Mouse (Mus musculus) hindbrain, embryonic 11.5 days (tissue): ENCODE measurements at regions not wholly inside any gene's neighbourhood (a gene's known extent, or its start where the extent isn't known, plus 50 kb on each side); places are given as distances from the start of the nearest gene placed in this dataset.

Experiments used
- ATAC-seq: fragments of 200-750 bp; cut with Nextera tagmentation; 2 replicates; pipeline ENCODE4 v1.8.0; 2017; ENCODE audit warnings: mild to moderate bottlenecking, moderate TSS enrichment, moderate library complexity; ENCODE audit not compliant: low FRiP score
- DNase-seq: peaks from one replicate; pipeline ENCODE4 v3.0.0-alpha.2; 2015; ENCODE audit warnings: low spot score
- H3K27ac ChIP-seq: fragments of 300-500 bp; sonication (generic); 2 replicates; pipeline ENCODE4 v1.5.1; 2014; ENCODE audit warnings: mild to moderate bottlenecking, low read depth, low read length
- H3K27me3 ChIP-seq: fragments of 300-500 bp; sonication (generic); 2 replicates; pipeline ENCODE4 v1.6.1; 2014; ENCODE audit warnings: mild to moderate bottlenecking, low read length, moderate library complexity, mixed read lengths; ENCODE audit not compliant: control insufficient read depth, insufficient read depth
- H3K36me3 ChIP-seq: fragments of 300-500 bp; sonication (generic); 2 replicates; pipeline ENCODE4 v1.6.1; 2014; ENCODE audit warnings: mild to moderate bottlenecking, low read length, moderate library complexity, mixed read lengths; ENCODE audit not compliant: control insufficient read depth, insufficient read depth
- H3K4me1 ChIP-seq: fragments of 300-500 bp; sonication (generic); replicated peaks from 2 replicates; pipeline ENCODE4 v1.6.1; 2014; ENCODE audit warnings: low read length, mixed read lengths; ENCODE audit not compliant: control insufficient read depth, insufficient read depth
- H3K4me2 ChIP-seq: fragments of 300-500 bp; sonication (generic); replicated peaks from 2 replicates; pipeline ENCODE4 v1.6.1; 2014; ENCODE audit warnings: mild to moderate bottlenecking, low read depth, low read length
- H3K4me3 ChIP-seq: fragments of 300-500 bp; sonication (generic); 2 replicates; pipeline ENCODE4 v1.5.1; 2014; ENCODE audit warnings: low read depth, low read length
- H3K9ac ChIP-seq: fragments of 300-500 bp; sonication (generic); 2 replicates; pipeline ENCODE4 v1.6.1; 2014; ENCODE audit warnings: low read depth, low read length
- H3K9me3 ChIP-seq: fragments of 300-500 bp; sonication (generic); 2 replicates; pipeline ENCODE4 v1.6.1; 2016; ENCODE audit warnings: low read length; ENCODE audit not compliant: control insufficient read depth
- whole genome bisulfite sequencing: fragments of 180-500 bp; shearing (Covaris S2); extraction: QIAGEN DNeasy Blood & Tissue Kit; methylation state at CpG from one replicate; pipeline ENCODE4 v1.1.7; 2014; 5-methylcytosine and 5-hydroxymethylcytosine counted together

GRCm38 (mm10) chr5:67532756-67533255, 74.9 kb upstream of the Shisa3 start:
- 45% methylated on average over 15 of the region's 15 CpGs for WGBS
- Histone ChIP-seq H3K36me3 (no peaks in the 10 kb centered on the region), H3K27me3 (no peaks in the 10 kb centered on the region), H3K4me2 (peak overlapping the region; percentile 17; the same call in 1 of the 2 replicates), H3K9ac (no peak overlapping the region), H3K27ac (no peak overlapping the region), H3K4me1 (0 out of 2 replicates have a peak, but pooled peaks cover 3% of the 10 kb centered on the region), H3K9me3 (no peaks in the 10 kb centered on the region), H3K4me3 (no peak overlapping the region)
- peak; percentile 31 for DNase-seq
- peak; percentile 22; the same call in 1 of the 2 replicates for ATAC-seq

- no peaks in the 10 kb centered on the region for H3K27me3 ChIP-seq
- H3K27ac ChIP-seq, result no peak overlapping the region
- WGBS, result 77% methylated on average over 7 of the region's 7 CpGs
- no peaks in the 10 kb centered on the region for H3K36me3 ChIP-seq
- no peak overlapping the region for H3K4me2 ChIP-seq
- H3K9ac ChIP-seq, result no peak overlapping the region
- H3K9me3 ChIP-seq, result no peaks in the 10 kb centered on the region
- H3K4me1 ChIP-seq, result 0 out of 2 replicates have a peak, but pooled peaks cover 3% of the 10 kb centered on the region
- DNase-seq (peak; percentile 28), ATAC-seq (no peak)
- H3K4me3 ChIP-seq, result no peak overlapping the region
These were observed 73.6 kb upstream of the Shisa3 start for GRCm38 (mm10) chr5:67534056-67534455.

GRCm38 (mm10) chr5:67537990-67538389, 69.7 kb upstream of the Shisa3 start:
- H3K27ac ChIP-seq, result no peak overlapping the region
- ATAC-seq, result no peak
- no peaks in the 10 kb centered on the region for H3K36me3 ChIP-seq
- no peak overlapping the region for H3K4me2 ChIP-seq
- H3K27me3 ChIP-seq, result no peaks in the 10 kb centered on the region
- 93% methylated on average over 5 of the region's 5 CpGs for WGBS
- no peak for DNase-seq
- no peak overlapping the region for H3K9ac ChIP-seq
- no peak overlapping the region for H3K4me3 ChIP-seq
- H3K9me3 ChIP-seq, result no peaks in the 10 kb centered on the region
- no peaks in the 10 kb centered on the region for H3K4me1 ChIP-seq

- DNase-seq (no peak), ATAC-seq (no peak)
- no peaks in the 10 kb centered on the region for H3K9me3 ChIP-seq
- no peaks in the 10 kb centered on the region for H3K27me3 ChIP-seq
- H3K4me1 ChIP-seq, result no peaks in the 10 kb centered on the region
- H3K4me2 ChIP-seq, result no peak overlapping the region
- H3K9ac ChIP-seq, result no peak overlapping the region
- no peak overlapping the region for H3K4me3 ChIP-seq
- H3K27ac ChIP-seq, result no peak overlapping the region
- no peaks in the 10 kb centered on the region for H3K36me3 ChIP-seq
- 79% methylated on average over 8 of the region's 8 CpGs for WGBS
These were observed 68.0 kb upstream of the Shisa3 start for GRCm38 (mm10) chr5:67539591-67540238.

GRCm38 (mm10) chr5:67541867-67542266, 65.8 kb upstream of the Shisa3 start:
- Histone ChIP-seq H3K9me3 (no peaks in the 10 kb centered on the region), H3K9ac (no peak overlapping the region), H3K4me2 (no peak overlapping the region), H3K4me3 (no peak overlapping the region), H3K4me1 (no peaks in the 10 kb centered on the region), H3K27ac (no peak overlapping the region), H3K36me3 (no peaks in the 10 kb centered on the region), H3K27me3 (no peaks in the 10 kb centered on the region)
- ATAC-seq (0 out of 2 replicates have a peak, but pooled peaks have one; percentile 43), DNase-seq (peak; percentile 15)
- 71% methylated on average over 3 of the region's 3 CpGs for WGBS

- Histone ChIP-seq H3K27me3 (no peaks in the 10 kb centered on the region), H3K9me3 (no peaks in the 10 kb centered on the region), H3K36me3 (no peaks in the 10 kb centered on the region), H3K9ac (no peak overlapping the region), H3K4me1 (no peaks in the 10 kb centered on the region), H3K4me3 (no peak overlapping the region), H3K27ac (no peak overlapping the region), H3K4me2 (no peak overlapping the region)
- 75% methylated on average over 9 of the region's 9 CpGs for WGBS
- DNase-seq (no peak), ATAC-seq (no peak)
These were observed 63.6 kb upstream of the Shisa3 start for GRCm38 (mm10) chr5:67544028-67544589.

GRCm38 (mm10) chr5:67550257-67550656, 57.4 kb upstream of the Shisa3 start:
- no peak for ATAC-seq
- no peak for DNase-seq
- no peak overlapping the region for H3K4me3 ChIP-seq
- WGBS, result 94% methylated on average over 6 of the region's 6 CpGs
- no peaks in the 10 kb centered on the region for H3K9me3 ChIP-seq
- H3K9ac ChIP-seq, result no peak overlapping the region
- no peak overlapping the region for H3K27ac ChIP-seq
- no peaks in the 10 kb centered on the region for H3K4me1 ChIP-seq
- no peaks in the 10 kb centered on the region for H3K27me3 ChIP-seq
- H3K36me3 ChIP-seq, result no peaks in the 10 kb centered on the region
- no peak overlapping the region for H3K4me2 ChIP-seq

- Histone ChIP-seq H3K4me1 (no peaks in the 10 kb centered on the region), H3K4me3 (no peak overlapping the region), H3K9me3 (no peaks in the 10 kb centered on the region), H3K36me3 (no peaks in the 10 kb centered on the region), H3K9ac (no peak overlapping the region), H3K4me2 (no peak overlapping the region), H3K27me3 (no peaks in the 10 kb centered on the region), H3K27ac (no peak overlapping the region)
- 83% methylated on average over 6 of the region's 6 CpGs for WGBS
- no peak for ATAC-seq
- DNase-seq, result no peak
These were observed 55.9 kb upstream of the Shisa3 start for GRCm38 (mm10) chr5:67551668-67552390.
